Mouse (Mus musculus) heart, postnatal 4 days (tissue): ENCODE data around the gene Catip. TPM values are rescaled to one million over a fixed set of nuclear protein-coding genes. Genes with fewer than 3 reads are reported as not detected.
"Not testable (repeated sequence)": the region's sequence is repeated elsewhere in the genome, so short reads cannot be mapped to it uniquely, and the experiment has no call there.

Source experiments
- DNase-seq: peaks from one replicate; pipeline ENCODE4 v3.0.0; 2021
- total RNA-seq, 2 experiments: library from RNA; stranded (reverse); gene quantifications; 2 replicates each; pipeline ENCODE4 v1.2.3; 2021

The Catip gene
- total RNA-seq, 2 experiments from 2014 or later = 0.32 to 0.33 TPM

GRCm38 (mm10) chr1:74385531-74385930, 23.6 kb downstream of the Catip start:
- no peak for DNase-seq

GRCm38 (mm10) chr1:74386363-74386713, 24.4 kb downstream of the Catip start:
- no peak for DNase-seq

DNA sequence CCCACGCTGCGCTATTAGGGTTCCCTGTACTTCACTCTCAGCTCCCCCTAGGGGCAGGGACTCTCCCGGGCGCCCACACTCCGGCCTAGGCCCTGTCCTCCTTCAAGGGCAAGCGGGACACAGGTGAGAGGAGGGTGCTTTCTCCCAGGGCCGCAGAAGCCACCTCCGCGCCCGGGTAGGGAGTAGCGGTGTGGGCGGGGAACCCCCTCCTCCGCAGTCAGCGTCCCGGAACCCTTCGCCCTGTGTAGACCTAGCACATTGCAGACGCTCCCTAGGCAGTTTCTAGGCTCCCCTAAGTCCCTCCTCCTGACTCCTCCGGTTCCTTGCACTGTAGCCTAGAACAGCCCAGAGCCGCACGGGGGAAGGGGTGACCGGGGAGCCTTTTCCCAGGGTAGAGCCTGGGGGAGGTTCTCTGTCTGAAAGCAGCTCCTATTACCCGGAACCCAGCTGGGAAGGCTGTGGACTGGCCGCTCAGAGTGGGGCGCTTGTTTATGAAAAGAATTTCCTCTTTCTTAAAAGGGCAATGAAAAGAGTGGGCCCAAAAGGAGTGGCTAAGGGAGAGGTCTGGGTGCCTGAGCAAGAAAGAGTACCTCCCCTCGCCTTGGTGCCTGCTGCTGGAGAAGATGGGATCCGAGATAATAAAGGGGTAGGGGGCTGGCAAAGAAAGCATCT, 24.9 kb downstream of the Catip start:
- peak; percentile 95 for DNase-seq

- no peak for DNase-seq
These were observed 25.6 kb downstream of the Catip start for GRCm38 (mm10) chr1:74387386-74387988.

DNA sequence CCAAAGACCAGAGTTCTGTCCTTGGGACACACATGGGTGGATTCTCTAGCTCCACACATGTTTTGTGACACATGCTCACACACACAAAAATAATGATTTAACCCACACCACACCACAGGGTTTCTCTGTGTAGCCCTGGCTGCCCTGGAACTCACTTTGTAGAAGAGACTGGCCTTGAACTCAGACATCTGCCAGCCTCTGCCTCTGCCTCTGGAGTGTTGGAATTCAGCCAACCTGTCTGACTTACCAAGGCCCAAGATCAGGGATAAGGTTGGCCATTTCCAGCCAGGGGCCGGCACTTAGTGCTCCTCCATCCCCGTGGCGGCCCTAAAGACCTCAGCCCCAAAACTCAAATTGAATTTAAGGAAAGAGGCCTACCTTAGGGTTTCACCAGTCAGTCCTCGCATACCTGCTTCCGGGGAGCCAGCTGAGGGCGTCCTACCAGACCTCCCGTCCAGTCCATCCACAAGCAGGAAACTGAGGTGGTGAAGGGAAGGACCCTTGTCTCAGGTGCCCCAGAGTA, 26.6 kb downstream of the Catip start:
- DNase-seq = no peak

DNA sequence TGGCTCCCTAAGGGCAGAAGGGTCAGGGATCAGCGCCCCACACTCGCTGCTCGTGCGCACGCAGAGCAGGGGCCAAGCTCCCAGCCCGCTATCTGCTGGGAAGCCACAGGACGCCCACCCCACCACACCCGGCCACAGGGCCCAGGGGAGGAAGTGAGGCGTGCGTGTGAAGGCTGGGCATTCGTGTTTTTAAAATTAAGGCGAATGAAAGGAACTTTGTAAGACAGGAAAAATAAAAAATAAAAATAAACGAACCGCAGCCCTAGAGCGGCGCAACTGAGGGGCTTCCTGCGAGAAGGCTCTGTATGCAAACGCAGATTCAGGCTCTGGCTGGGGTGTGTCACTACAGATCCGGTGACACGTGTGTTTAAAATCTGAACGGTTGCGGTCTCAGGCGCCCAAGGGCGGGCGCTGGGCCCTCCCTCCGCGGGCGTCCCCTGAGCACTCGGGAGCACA, 28.0 kb downstream of the Catip start:
- peak; percentile 62 for DNase-seq

DNA sequence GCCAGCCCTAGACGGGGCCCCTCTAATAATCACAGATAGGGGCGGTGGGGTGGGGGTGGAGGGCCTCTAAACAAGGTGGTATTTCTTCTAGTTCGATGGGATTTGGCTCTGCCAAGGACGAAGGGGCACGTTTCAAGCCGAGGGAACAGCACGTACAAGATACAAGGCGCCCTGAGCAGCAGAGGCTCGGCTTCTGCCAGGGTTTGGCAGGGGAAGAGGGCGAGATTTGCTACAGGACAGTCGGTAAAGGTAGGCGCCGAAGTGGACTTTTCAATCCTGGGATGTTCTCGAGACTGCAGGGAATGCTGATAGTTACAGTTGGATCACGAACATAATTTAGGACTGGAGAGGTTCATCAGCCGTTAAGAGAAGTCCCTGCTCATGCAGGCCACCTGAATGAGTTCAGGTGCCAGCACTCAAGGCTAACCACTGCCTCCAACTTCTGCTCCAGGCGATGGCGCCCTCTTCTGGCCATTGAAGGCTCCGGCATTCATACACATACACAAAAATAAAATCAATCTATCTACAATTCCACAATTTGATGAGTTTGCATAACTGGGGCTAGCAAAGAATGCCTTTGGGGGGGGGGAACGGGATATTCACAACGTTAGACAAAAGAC, 28.5 kb downstream of the Catip start:
- DNase-seq = peak; percentile 80

DNA sequence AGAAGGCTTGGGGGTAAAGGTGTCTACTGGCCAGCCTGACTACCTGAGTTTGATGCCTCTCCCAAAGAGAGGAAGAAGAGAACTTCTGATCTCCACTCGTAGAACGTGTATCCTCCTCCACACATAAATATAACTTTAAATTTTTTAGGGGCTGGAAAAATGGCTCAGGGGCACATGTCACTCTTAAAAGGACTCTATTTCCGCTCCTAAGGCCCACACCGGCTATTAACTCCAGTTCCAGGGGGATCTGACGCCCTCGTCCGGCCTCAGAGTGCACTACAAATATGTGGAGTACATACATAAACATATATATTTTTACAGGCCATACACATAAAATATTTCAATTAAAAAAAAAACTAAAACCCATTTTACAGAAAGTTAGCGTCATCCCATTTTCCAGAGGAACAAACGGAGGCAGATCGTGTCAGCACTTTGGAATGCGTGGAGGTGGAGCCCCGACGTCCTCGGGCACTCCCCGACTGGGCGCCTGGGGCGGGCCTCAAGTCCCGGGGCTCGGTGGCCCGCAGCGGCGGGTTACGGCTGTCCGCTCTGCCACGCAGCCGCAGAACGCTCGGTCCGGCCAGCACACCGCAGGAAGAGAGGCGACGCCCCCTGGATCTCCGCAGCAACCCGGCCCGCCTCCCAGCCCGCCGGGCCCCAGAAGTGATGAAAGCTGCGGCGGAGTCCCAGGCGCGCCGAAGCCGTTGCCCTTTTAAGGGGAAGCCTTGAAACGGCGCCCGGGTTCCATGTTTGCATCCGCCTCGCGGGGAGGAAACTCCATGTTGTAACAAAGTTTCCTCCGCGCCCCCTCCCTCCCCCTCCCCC, 29.2 kb downstream of the Catip start, which contains the start of gene Ctdsp1:
Gene Ctdsp1 (plus strand): TSS at position 586 of the 825 bp plus-strand sequence.
- DNase-seq = peak; percentile 98

DNA sequence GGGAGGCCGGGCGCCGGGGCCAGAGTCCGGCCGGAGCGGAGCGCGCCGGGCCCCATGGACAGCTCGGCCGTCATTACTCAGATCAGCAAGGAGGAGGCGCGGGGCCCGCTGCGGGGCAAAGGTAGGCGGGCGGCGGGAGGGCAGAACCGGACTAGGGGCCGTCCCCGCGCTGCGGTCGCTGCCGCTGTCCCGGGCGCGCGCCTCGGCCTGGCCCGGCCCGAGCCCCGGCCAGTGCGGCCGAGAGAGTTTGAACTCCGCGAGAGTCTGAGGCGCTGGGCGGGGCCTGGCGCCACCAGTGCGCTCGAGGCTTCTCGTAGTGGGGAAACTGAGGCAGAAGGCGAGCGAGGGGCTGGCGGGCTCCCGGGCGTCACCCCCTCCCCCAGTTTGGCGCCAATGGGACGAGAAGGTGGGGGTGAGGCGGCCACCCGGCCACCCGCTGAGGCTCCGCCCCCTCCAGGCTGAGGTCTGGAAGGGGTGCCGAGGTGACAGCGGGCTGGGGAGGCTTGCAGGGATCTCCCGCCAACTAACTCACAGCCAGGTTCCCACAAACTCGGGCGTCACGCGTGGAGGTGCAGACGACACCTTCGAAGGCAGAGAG, 30.0 kb downstream of the Catip start:
- peak; percentile 84 for DNase-seq

GRCm38 (mm10) chr1:74392446-74392994, 30.6 kb downstream of the Catip start:
- peak; percentile 48 for DNase-seq

DNA sequence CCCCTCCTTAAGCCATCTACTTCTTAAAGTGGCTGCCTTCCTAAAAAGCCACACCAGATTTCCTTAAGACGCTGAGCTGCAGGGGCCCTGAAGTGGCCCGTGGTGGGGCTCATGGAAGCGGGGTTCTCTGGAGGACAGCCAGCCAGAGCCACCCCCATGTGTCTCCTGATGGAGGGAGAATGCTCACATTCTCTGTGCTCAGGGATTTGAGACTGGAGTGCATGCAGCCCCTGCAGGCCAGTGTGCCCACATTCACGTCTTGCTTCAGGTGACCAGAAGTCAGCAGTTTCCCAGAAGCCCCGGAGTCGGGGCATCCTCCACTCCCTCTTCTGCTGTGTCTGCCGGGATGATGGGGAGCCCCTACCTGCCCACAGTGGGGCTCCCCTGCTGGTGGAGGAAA, 31.1 kb downstream of the Catip start:
- peak; percentile 23 for DNase-seq

DNA sequence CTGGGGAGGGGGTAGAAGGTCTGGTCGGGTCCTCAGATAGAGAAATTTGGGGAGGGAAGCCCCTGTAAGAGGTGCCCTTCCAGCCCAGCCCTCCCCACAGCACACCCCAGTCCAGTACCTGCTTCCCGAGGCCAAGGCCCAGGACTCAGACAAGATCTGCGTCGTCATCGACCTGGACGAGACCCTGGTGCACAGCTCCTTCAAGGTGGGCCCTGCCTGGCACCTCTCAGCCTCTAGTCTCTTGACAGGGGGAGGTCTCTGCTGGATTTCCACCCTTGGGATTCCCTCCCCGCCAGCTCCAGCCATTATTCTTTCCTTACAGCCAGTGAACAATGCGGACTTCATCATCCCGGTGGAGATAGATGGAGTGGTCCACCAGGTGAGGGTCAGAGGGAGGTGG, 31.8 kb downstream of the Catip start:
- no peak for DNase-seq

GRCm38 (mm10) chr1:74394311-74394710, 32.4 kb downstream of the Catip start:
- no peak for DNase-seq

DNA sequence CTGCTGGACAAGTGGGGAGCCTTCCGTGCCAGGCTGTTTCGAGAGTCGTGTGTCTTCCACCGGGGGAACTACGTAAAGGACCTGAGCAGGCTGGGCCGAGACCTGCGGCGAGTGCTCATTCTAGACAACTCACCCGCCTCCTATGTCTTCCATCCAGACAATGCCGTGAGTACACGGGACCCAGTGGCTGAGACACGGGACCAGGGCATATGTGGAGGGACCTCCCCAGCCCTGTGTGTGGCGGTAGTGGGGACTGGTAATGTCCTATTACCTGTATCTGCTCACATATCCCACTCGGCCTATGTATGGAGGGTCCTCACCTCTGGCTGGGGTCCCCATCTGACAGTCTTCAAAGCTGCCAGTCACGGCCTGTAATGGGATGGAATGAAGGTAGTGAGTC, 33.0 kb downstream of the Catip start:
- no peak for DNase-seq

GRCm38 (mm10) chr1:74395290-74395689, 33.4 kb downstream of the Catip start:
- DNase-seq = no peak

DNA sequence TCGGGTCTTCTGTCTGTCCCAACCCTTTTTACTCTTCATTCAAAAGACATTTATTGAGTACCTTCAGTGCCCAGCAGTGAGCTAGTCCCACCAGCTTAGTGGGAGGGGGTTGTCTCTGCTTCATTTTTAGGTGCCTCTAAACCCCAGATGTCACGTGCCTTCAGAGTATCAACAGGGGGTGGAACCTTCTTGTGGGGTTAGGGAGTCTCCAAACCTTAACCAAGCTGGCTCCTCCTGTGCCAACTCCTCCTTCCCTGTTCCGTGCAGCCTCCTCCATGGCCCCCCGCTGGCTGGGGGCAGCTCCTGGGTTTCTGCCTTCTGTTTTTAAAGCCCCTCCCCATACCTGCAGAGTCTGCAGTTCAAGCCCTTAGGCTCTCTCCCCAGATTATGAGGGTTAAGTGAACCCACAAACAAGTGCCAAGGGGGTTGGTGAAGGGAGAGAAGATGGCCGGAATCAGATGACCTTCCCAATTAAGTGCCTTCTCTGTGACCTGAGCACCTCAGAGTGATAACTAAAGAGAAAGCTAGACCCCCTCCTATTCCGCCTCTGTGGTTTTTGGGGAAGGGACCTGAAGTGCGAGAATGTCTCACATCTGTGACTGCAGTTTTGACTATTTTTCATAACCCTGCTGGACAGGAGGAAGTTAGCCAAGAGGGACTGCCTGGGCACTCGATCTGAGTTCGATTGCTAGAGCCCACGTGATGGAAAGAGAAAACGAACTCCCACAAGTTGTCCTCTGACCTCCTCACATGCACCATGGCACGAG, 34.7 kb downstream of the Catip start:
- not testable (repeated sequence) for DNase-seq

GRCm38 (mm10) chr1:74397268-74397918, 35.5 kb downstream of the Catip start:
- peak; percentile 99 for DNase-seq

GRCm38 (mm10) chr1:74397919-74398451, 36.1 kb downstream of the Catip start:
- peak; percentile 81 for DNase-seq

GRCm38 (mm10) chr1:74400531-74400930, 38.6 kb downstream of the Catip start:
- no peak for DNase-seq

DNA sequence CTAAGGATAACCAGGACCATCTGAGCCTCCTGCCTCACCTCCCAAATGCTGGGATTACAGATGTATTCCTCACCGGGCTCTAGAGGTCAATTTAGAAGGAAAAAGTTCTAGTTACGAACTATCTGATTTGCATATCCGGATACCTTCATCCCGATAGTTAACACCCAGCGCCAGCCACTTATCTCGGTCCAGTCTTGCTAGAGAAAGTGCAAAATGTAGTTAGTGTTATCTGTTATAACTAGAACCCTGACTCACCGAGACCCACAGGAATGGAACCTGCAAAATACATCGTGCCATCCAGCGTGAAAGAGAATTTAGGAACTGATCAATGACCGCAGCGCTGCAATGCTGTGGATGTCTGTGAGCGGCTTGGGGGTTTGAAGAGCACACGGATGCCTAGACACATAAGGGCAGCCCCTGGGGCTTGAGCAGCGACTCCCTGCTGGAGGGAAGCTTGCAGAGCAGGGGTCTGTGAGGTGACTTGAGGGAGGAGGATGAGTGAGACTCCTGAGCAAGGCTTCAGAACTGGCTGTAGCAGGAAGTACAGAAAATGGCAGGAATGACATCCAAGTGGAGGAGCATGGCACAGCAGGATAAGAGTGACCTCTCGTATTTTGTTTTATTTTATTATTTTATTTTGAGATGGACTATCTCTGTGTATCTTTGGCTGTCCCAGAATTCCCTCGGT, 39.3 kb downstream of the Catip start:
- DNase-seq = no peak
